Mouse (Mus musculus): ENCODE results near the gene 4930544G11Rik.

- TF ChIP-seq CTCF (conservative IDR thresholded peaks at IDR 0.05; ENCODE audit: low read length): no peak
- TF ChIP-seq POU5F1 (IDR thresholded peaks at IDR 0.05; ENCODE audit: borderline replicate concordance, low read length): no peak
- TF ChIP-seq NANOG (IDR thresholded peaks at IDR 0.05; ENCODE audit: borderline replicate concordance, low read length): no peak
Measured at GRCm38 (mm10) chr6:65921703-65922102, 30.7 kb upstream of the 4930544G11Rik start.

Data from E14TG2a.4 (cell line).